Mouse (Mus musculus): ENCODE results near the gene Dand5. TPM values are rescaled to one million over a fixed set of nuclear protein-coding genes. Genes with fewer than 3 reads are reported as not detected.
A peak's percentile ranks its signal among the peaks of the same experiment; 100 is the strongest.

The Dand5 gene
- total RNA-seq (2015; ENCODE audit: low replicate concordance) (2.5 and 3.8 TPM in 2 replicates), total RNA-seq (2017; ENCODE audit: low replicate concordance) (5.4 and 6.7 TPM in 2 replicates)

GRCm38 (mm10) chr8:84822723-84823122, at the start of gene Dand5:
Dand5 (minus strand) TSS chr8:84822823.
- ATAC-seq (replicated peaks; ENCODE audit: low FRiP score, poor library complexity, severe bottlenecking) = no peak

- ATAC-seq (replicated peaks; ENCODE audit: low FRiP score, poor library complexity, severe bottlenecking) = peak; percentile 80
Measured at GRCm38 (mm10) chr8:84871376-84872308, 49.0 kb upstream of the Dand5 start, which contains the start of gene Syce2. Syce2 (plus strand) TSS chr8:84872111.

- ATAC-seq (replicated peaks; ENCODE audit: low FRiP score, poor library complexity, severe bottlenecking) = peak; percentile 98
Measured at GRCm38 (mm10) chr8:84856864-84857441, 34.3 kb upstream of the Dand5 start, which contains the start of gene Farsa. Farsa (plus strand) TSS chr8:84856989.

GRCm38 (mm10) chr8:84856434-84856833, 33.8 kb upstream of the Dand5 start:
- peak; percentile 43 for ATAC-seq (replicated peaks; ENCODE audit: low FRiP score, poor library complexity, severe bottlenecking)

GRCm38 (mm10) chr8:84847684-84848435, 25.2 kb upstream of the Dand5 start:
- no peak for ATAC-seq (replicated peaks; ENCODE audit: low FRiP score, poor library complexity, severe bottlenecking)

GRCm38 (mm10) chr8:84846722-84847572, 24.3 kb upstream of the Dand5 start, which contains the start of gene Calr:
Calr (minus strand) TSS chr8:84846934.
- ATAC-seq (replicated peaks; ENCODE audit: low FRiP score, poor library complexity, severe bottlenecking) = peak; percentile 94

GRCm38 (mm10) chr8:84846094-84846721, 23.6 kb upstream of the Dand5 start:
- ATAC-seq (replicated peaks; ENCODE audit: low FRiP score, poor library complexity, severe bottlenecking) = peak; percentile 27

- ATAC-seq (replicated peaks; ENCODE audit: low FRiP score, poor library complexity, severe bottlenecking) = no peak
Measured at GRCm38 (mm10) chr8:84845355-84846093, 22.9 kb upstream of the Dand5 start.

GRCm38 (mm10) chr8:84844397-84845070, 21.9 kb upstream of the Dand5 start:
- ATAC-seq (replicated peaks; ENCODE audit: low FRiP score, poor library complexity, severe bottlenecking) = no peak

GRCm38 (mm10) chr8:84841514-84841913, 18.9 kb upstream of the Dand5 start:
- ATAC-seq (replicated peaks; ENCODE audit: low FRiP score, poor library complexity, severe bottlenecking) = no peak

GRCm38 (mm10) chr8:84840248-84840999, 17.8 kb upstream of the Dand5 start, which contains the start of gene Rad23a:
Rad23a (minus strand) TSS chr8:84840665.
- ATAC-seq (replicated peaks; ENCODE audit: low FRiP score, poor library complexity, severe bottlenecking) = peak; percentile 77

GRCm38 (mm10) chr8:84839875-84840247, 17.2 kb upstream of the Dand5 start:
- ATAC-seq (replicated peaks; ENCODE audit: low FRiP score, poor library complexity, severe bottlenecking) = no peak

GRCm38 (mm10) chr8:84839411-84839810, 16.8 kb upstream of the Dand5 start:
- no peak for ATAC-seq (replicated peaks; ENCODE audit: low FRiP score, poor library complexity, severe bottlenecking)

GRCm38 (mm10) chr8:84838513-84838912, 15.9 kb upstream of the Dand5 start:
- peak; percentile 81 for ATAC-seq (replicated peaks; ENCODE audit: low FRiP score, poor library complexity, severe bottlenecking)

- no peak for ATAC-seq (replicated peaks; ENCODE audit: low FRiP score, poor library complexity, severe bottlenecking)
Measured at GRCm38 (mm10) chr8:84837912-84838470, 15.4 kb upstream of the Dand5 start.

GRCm38 (mm10) chr8:84837149-84837911, 14.7 kb upstream of the Dand5 start:
- no peak for ATAC-seq (replicated peaks; ENCODE audit: low FRiP score, poor library complexity, severe bottlenecking)
